In genomic region chr13:36503991-36504390, GRCm38 (mm10) we compare ENCODE assay signal across 29 mouse cellular contexts.
DNase-seq lines count a peak whose midpoint lies in the region; ATAC-seq and TF ChIP-seq lines count a peak whose summit lies in the region.
"Had no signal": no experiment of that assay in that cellular context is flagged by ENCODE, and none has a peak within 500 bp of the region (broad histone marks: within the 10 kb centered on the region; RNA-seq: fewer than 3 reads in every experiment).

No protein-coding gene starts in this region.

- no peaks in the 10 kb centered on the region for H3K9me3 ChIP-seq in hindbrain, embryonic 11.5 days (ENCODE audit: control insufficient read depth, low read length)
- H3K9me3 ChIP-seq: embryonic facial prominence, embryonic 10.5 days; embryonic facial prominence, embryonic 13.5 days; forebrain, embryonic 12.5 days; forebrain, embryonic 15.5 days; hindbrain, embryonic 10.5 days had no signal

- ATAC-seq in hindbrain, embryonic 11.5 days (ENCODE audit: low FRiP score), result no peak
- ATAC-seq: activated CD4-positive, CD25-positive, alpha-beta regulatory T cell, adult 4 months; forebrain, embryonic 15.5 days; hindbrain, postnatal 0 days; inflammation-experienced regulatory T-cells, adult 6 months had no signal

- no peaks in the 10 kb centered on the region for H3K27me3 ChIP-seq in hindbrain, embryonic 11.5 days (ENCODE audit: control insufficient read depth, insufficient read depth, low read length)
- H3K27me3 ChIP-seq: embryonic facial prominence, embryonic 13.5 days; forebrain, embryonic 12.5 days; forebrain, embryonic 15.5 days had no signal

- WGBS in hindbrain, embryonic 11.5 days, result 88% methylated on average over 7 of the region's 7 CpGs

- intact Hi-C loops in left cerebral cortex, adult 2 months (cut with DNase I), result loop anchor here (2.0 to 10.0 kb wide), 3 partner anchors 29 to 811 kb away; no protein-coding TSS in a partner anchor
- intact Hi-C loops in left cerebral cortex, postnatal 4 days (cut with DNase I), result no loop called here
- intact Hi-C loops in left cerebral cortex, postnatal 36 days (cut with DNase I), result loop anchor here (5.0 kb wide), 1 partner anchor 223 kb away; no protein-coding TSS in a partner anchor

- peak overlapping the region; percentile 74 for H3K27ac ChIP-seq in left cerebral cortex, adult 2 months
- H3K27ac ChIP-seq in cortical plate, adult 2 months (ENCODE audit: insufficient read depth, low read length), result peak overlapping the region; percentile 17
- H3K27ac ChIP-seq in hindbrain, embryonic 11.5 days (ENCODE audit: low read depth, low read length), result no peak overlapping the region
- H3K27ac ChIP-seq: embryonic facial prominence, embryonic 10.5 days; embryonic facial prominence, embryonic 13.5 days; forebrain, embryonic 12.5 days; forebrain, embryonic 15.5 days; gastrocnemius, adult 2 months; hindbrain, embryonic 10.5 days; hindbrain, embryonic 14.5 days; hindbrain, postnatal 0 days had no signal

- no peak overlapping the region for H3K4me2 ChIP-seq in hindbrain, embryonic 11.5 days (replicated peaks; ENCODE audit: low read depth, low read length)
- H3K4me2 ChIP-seq: embryonic facial prominence, embryonic 13.5 days; forebrain, embryonic 12.5 days; forebrain, embryonic 15.5 days; heart, embryonic 11.5 days; hindbrain, embryonic 14.5 days had no signal

- peaks cover 11% of the 10 kb centered on the region for H3K4me1 ChIP-seq in cortical plate, adult 2 months (ENCODE audit: control insufficient read depth, insufficient read depth, low read length)
- H3K4me1 ChIP-seq in hindbrain, embryonic 11.5 days (replicated peaks; ENCODE audit: control insufficient read depth, insufficient read depth, low read length), result no peaks in the 10 kb centered on the region
- H3K4me1 ChIP-seq: embryonic facial prominence, embryonic 13.5 days; forebrain, embryonic 12.5 days; forebrain, embryonic 15.5 days had no signal

- H3K36me3 ChIP-seq in hindbrain, embryonic 11.5 days (ENCODE audit: control insufficient read depth, insufficient read depth, low read length), result no peaks in the 10 kb centered on the region
- H3K36me3 ChIP-seq: embryonic facial prominence, embryonic 10.5 days; embryonic facial prominence, embryonic 13.5 days; forebrain, embryonic 12.5 days; forebrain, embryonic 15.5 days; hindbrain, embryonic 10.5 days had no signal

- no peak for TF ChIP-seq POLR2A in cortical plate, adult 2 months (IDR thresholded peaks at IDR 0.05; ENCODE audit: extremely low read depth, insufficient read depth, low read length)

- no peak for DNase-seq in left cerebral cortex, adult 2 months (ENCODE audit: extremely low spot score in 1 of 2, low spot score in 2 of 2)
- no peak for DNase-seq in left cerebral cortex, postnatal 4 days
- DNase-seq in right cerebral cortex, adult 18-20 months, result peak; percentile 43
- DNase-seq in right cerebral cortex, postnatal 4 days, result no peak
- DNase-seq in left cerebral cortex, postnatal 36 days (ENCODE audit: low spot score in 2 of 2), result peak; percentile 47 to 52
- no peak for DNase-seq in hindbrain, embryonic 11.5 days (ENCODE audit: low spot score)
- no peak for DNase-seq in layer of hippocampus, postnatal 10 days (ENCODE audit: low spot score in 2 of 2)
- DNase-seq: adrenal gland, adult 8-10 months; adrenal gland, postnatal 25 days; cerebellum, adult 11 months; cerebellum, adult 2 months; cerebellum, adult 9-11 months; cerebellum, postnatal 25 days; embryo, embryonic 11 days; gastrocnemius, adult 2 months; gastrocnemius, postnatal 14 days; heart, adult 11 months had no signal

- no peak overlapping the region for H3K9ac ChIP-seq in hindbrain, embryonic 11.5 days (ENCODE audit: low read depth, low read length)
- H3K9ac ChIP-seq: embryonic facial prominence, embryonic 13.5 days; forebrain, embryonic 12.5 days; forebrain, embryonic 15.5 days; hindbrain, embryonic 14.5 days had no signal

- H3K4me3 ChIP-seq in left cerebral cortex, adult 2 months, result no peak overlapping the region
- no peak overlapping the region for H3K4me3 ChIP-seq in cortical plate, adult 2 months (ENCODE audit: insufficient read depth, low read length)
- H3K4me3 ChIP-seq in hindbrain, embryonic 11.5 days (ENCODE audit: low read depth, low read length), result no peak overlapping the region
- H3K4me3 ChIP-seq: embryonic facial prominence, embryonic 10.5 days; embryonic facial prominence, embryonic 13.5 days; erythroblast, embryonic 14.5 days; forebrain, embryonic 12.5 days; forebrain, embryonic 15.5 days; gastrocnemius, adult 2 months; hindbrain, embryonic 10.5 days had no signal

- no peak; the same call in 1 of the 2 replicates for TF ChIP-seq CTCF in left cerebral cortex, adult 2 months (IDR thresholded peaks at IDR 0.05)
- no peak for TF ChIP-seq CTCF in cortical plate, adult 2 months (IDR thresholded peaks at IDR 0.05; ENCODE audit: extremely low read depth, insufficient read depth, low read length)

Comparison
In these comparisons a context has a peak if more than half of its experiments do, and no peak if none do; other contexts are left out.
1. DNase-seq: peak in right cerebral cortex, adult 18-20 months (single experiment) and left cerebral cortex, postnatal 36 days (2 of 2); none in left cerebral cortex, adult 2 months (0 of 2), left cerebral cortex, postnatal 4 days (single experiment), right cerebral cortex, postnatal 4 days (single experiment), hindbrain, embryonic 11.5 days (single experiment) and layer of hippocampus, postnatal 10 days (0 of 2).